Mouse (Mus musculus) intestine, embryonic 16.5 days (tissue): ENCODE data around the gene Znhit1. TPM values are rescaled to one million over a fixed set of nuclear protein-coding genes. Genes with fewer than 3 reads are reported as not detected.

Experiments
- ATAC-seq: fragments of 200-750 bp; cut with Nextera tagmentation; 2 replicates; pipeline ENCODE4 v1.8.0; 2017; ENCODE audit warnings: moderate TSS enrichment, moderate library complexity
- H3K27ac ChIP-seq: fragments of 300-500 bp; sonication (generic); 2 replicates; pipeline ENCODE4 v1.5.1; 2014; ENCODE audit warnings: mild to moderate bottlenecking, low read length
- H3K27me3 ChIP-seq: fragments of 300-500 bp; sonication (generic); replicated peaks from 2 replicates; pipeline ENCODE4 v1.6.1; 2014; ENCODE audit warnings: low read length, control low read depth, mixed read lengths; ENCODE audit not compliant: control insufficient read depth, insufficient read depth
- H3K36me3 ChIP-seq: fragments of 300-500 bp; sonication (generic); 2 replicates; pipeline ENCODE4 v1.6.1; 2014; ENCODE audit warnings: low read length, control low read depth; ENCODE audit not compliant: control insufficient read depth, insufficient read depth
- H3K4me1 ChIP-seq: fragments of 300-500 bp; sonication (generic); 2 replicates; pipeline ENCODE4 v1.6.1; 2014; ENCODE audit warnings: low read length, control low read depth, mixed read lengths; ENCODE audit not compliant: control insufficient read depth, insufficient read depth
- H3K4me2 ChIP-seq: fragments of 300-500 bp; sonication (generic); 2 replicates; pipeline ENCODE4 v1.6.1; 2014; ENCODE audit warnings: low read depth, low read length, control low read depth
- H3K4me3 ChIP-seq: fragments of 300-500 bp; sonication (generic); 2 replicates; pipeline ENCODE4 v1.5.1; 2014; ENCODE audit warnings: mild to moderate bottlenecking, low read length
- H3K9ac ChIP-seq: fragments of 300-500 bp; sonication (generic); 2 replicates; pipeline ENCODE4 v1.6.1; 2014; ENCODE audit warnings: low read depth, low read length
- H3K9me3 ChIP-seq: fragments of 300-500 bp; sonication (generic); 2 replicates; pipeline ENCODE4 v1.6.1; 2016; ENCODE audit warnings: low read length, control low read depth; ENCODE audit not compliant: control insufficient read depth
- WGBS: fragments of 180-500 bp; shearing (Covaris S2); extraction: QIAGEN DNeasy Blood & Tissue Kit; methylation state at CpG from one replicate; pipeline ENCODE4 v1.1.7; 2014; 5-methylcytosine and 5-hydroxymethylcytosine counted together
- polyA plus RNA-seq: library from polyadenylated mRNA; unstranded; fragments of >200 nt; fragmentation: Nextera tagmentation; extraction: Ambion mirVana; gene quantifications from 2 replicates; pipeline ENCODE4 v1.2.1, GENCODE M21; 2015

Znhit1 gene
- polyA plus RNA-seq, 1 experiment from 2014 or later: 114 TPM

- Histone ChIP-seq H3K27ac (no peak within 1 kb of the TSS), H3K9ac (no peak within 1 kb of the TSS), H3K27me3 (peaks cover 56% of the 10 kb centered on the region), H3K4me1 (peaks cover 15% of the 10 kb centered on the region), H3K4me3 (no peak within 1 kb of the TSS), H3K4me2 (no peak within 1 kb of the TSS), H3K9me3 (no peaks in the 10 kb centered on the region), H3K36me3 (no peaks in the 10 kb centered on the region)
- WGBS: 21% methylated on average over 4 of the region's 4 CpGs
- no peak for ATAC-seq
These were observed 38.3 kb upstream of the Znhit1 start, which contains the start of gene Vgf for GRCm38 (mm10) chr5:137026092-137026491. Vgf (plus strand) TSS chr5:137026392.

- Histone ChIP-seq H3K36me3 (no peaks in the 10 kb centered on the region), H3K4me2 (no peak overlapping the region), H3K9me3 (no peaks in the 10 kb centered on the region), H3K27ac (no peak overlapping the region), H3K9ac (no peak overlapping the region), H3K4me3 (no peak overlapping the region), H3K4me1 (peaks cover 8% of the 10 kb centered on the region), H3K27me3 (peaks cover 47% of the 10 kb centered on the region)
- ATAC-seq: no peak
- under 1% methylated on average over 23 of the region's 23 CpGs for WGBS
These were observed 37.3 kb upstream of the Znhit1 start for GRCm38 (mm10) chr5:137025132-137025531.

GRCm38 (mm10) chr5:137024318-137024717 is 36.5 kb upstream of the Znhit1 start:
- Histone ChIP-seq H3K4me2 (no peak overlapping the region), H3K9me3 (no peaks in the 10 kb centered on the region), H3K4me3 (no peak overlapping the region), H3K27ac (no peak overlapping the region), H3K27me3 (peaks cover 41% of the 10 kb centered on the region), H3K4me1 (peaks cover 3% of the 10 kb centered on the region), H3K9ac (no peak overlapping the region), H3K36me3 (no peaks in the 10 kb centered on the region)
- ATAC-seq: no peak
- 46% methylated on average over 3 of the region's 3 CpGs for WGBS

GRCm38 (mm10) chr5:137015913-137016312 is 28.1 kb upstream of the Znhit1 start:
- Histone ChIP-seq H3K36me3 (no peaks in the 10 kb centered on the region), H3K4me2 (no peak overlapping the region)

GRCm38 (mm10) chr5:137012401-137012950 is 24.7 kb upstream of the Znhit1 start:
- ATAC-seq: no peak
- no peak overlapping the region for H3K9ac ChIP-seq
- H3K4me2 ChIP-seq: no peak overlapping the region
- no peak overlapping the region for H3K4me3 ChIP-seq
- no peaks in the 10 kb centered on the region for H3K4me1 ChIP-seq
- H3K9me3 ChIP-seq: no peaks in the 10 kb centered on the region
- no peak overlapping the region for H3K27ac ChIP-seq
- H3K27me3 ChIP-seq: no peaks in the 10 kb centered on the region
- H3K36me3 ChIP-seq: no peaks in the 10 kb centered on the region
- WGBS: 70% methylated on average over 15 of the region's 15 CpGs

More at GRCm38 (mm10) chr5:137015913-137016312, 28.1 kb upstream of the Znhit1 start:
- Histone ChIP-seq H3K27ac (no peak overlapping the region), H3K27me3 (no peaks in the 10 kb centered on the region), H3K9me3 (no peaks in the 10 kb centered on the region), H3K4me1 (no peaks in the 10 kb centered on the region), H3K9ac (no peak overlapping the region), H3K4me3 (no peak overlapping the region)
- 88% methylated on average over 3 of the region's 3 CpGs for WGBS
- ATAC-seq: no peak

- no peak for ATAC-seq
- H3K36me3 ChIP-seq: no peaks in the 10 kb centered on the region
- 27% methylated on average over 3 of the region's 3 CpGs for WGBS
- no peaks in the 10 kb centered on the region for H3K9me3 ChIP-seq
- no peak overlapping the region for H3K4me2 ChIP-seq
- H3K4me1 ChIP-seq: 0 out of 2 replicates have a peak, but pooled peaks cover 3% of the 10 kb centered on the region
- H3K27me3 ChIP-seq: no peaks in the 10 kb centered on the region
- no peak overlapping the region for H3K4me3 ChIP-seq
- no peak overlapping the region for H3K9ac ChIP-seq
- H3K27ac ChIP-seq: no peak overlapping the region
These were observed 22.2 kb upstream of the Znhit1 start for GRCm38 (mm10) chr5:137009988-137010387.

GRCm38 (mm10) chr5:137007276-137007675 is 19.5 kb upstream of the Znhit1 start:
- 30% methylated on average over 8 of the region's 8 CpGs for WGBS
- Histone ChIP-seq H3K27me3 (no peaks in the 10 kb centered on the region), H3K9me3 (no peaks in the 10 kb centered on the region), H3K36me3 (no peaks in the 10 kb centered on the region), H3K9ac (no peak overlapping the region), H3K27ac (no peak overlapping the region), H3K4me1 (0 out of 2 replicates have a peak, but pooled peaks cover 3% of the 10 kb centered on the region), H3K4me2 (no peak overlapping the region), H3K4me3 (no peak overlapping the region)
- ATAC-seq: no peak

GRCm38 (mm10) chr5:137000612-137001011 is 12.8 kb upstream of the Znhit1 start:
- Histone ChIP-seq H3K4me2 (no peak overlapping the region), H3K9ac (no peak overlapping the region), H3K27me3 (no peaks in the 10 kb centered on the region), H3K36me3 (no peaks in the 10 kb centered on the region), H3K4me3 (no peak overlapping the region), H3K4me1 (no peaks in the 10 kb centered on the region), H3K27ac (no peak overlapping the region), H3K9me3 (no peaks in the 10 kb centered on the region)
- ATAC-seq: no peak
- 78% methylated on average over 2 of the region's 2 CpGs for WGBS

- no peak overlapping the region for H3K27ac ChIP-seq
- WGBS: 60% methylated on average over 4 of the region's 5 CpGs
- no peaks in the 10 kb centered on the region for H3K27me3 ChIP-seq
- no peak overlapping the region for H3K9ac ChIP-seq
- no peaks in the 10 kb centered on the region for H3K4me1 ChIP-seq
- H3K4me2 ChIP-seq: no peak overlapping the region
- H3K36me3 ChIP-seq: 0 out of 2 replicates have a peak, but pooled peaks cover 3% of the 10 kb centered on the region
- no peaks in the 10 kb centered on the region for H3K9me3 ChIP-seq
- no peak for ATAC-seq
- no peak overlapping the region for H3K4me3 ChIP-seq
These were observed 11.6 kb upstream of the Znhit1 start for GRCm38 (mm10) chr5:136999449-136999848.

GRCm38 (mm10) chr5:136989801-136990200 is 2.0 kb upstream of the Znhit1 start:
- H3K4me2 ChIP-seq: no peak overlapping the region
- H3K4me3 ChIP-seq: no peak overlapping the region
- H3K36me3 ChIP-seq: peaks cover 26% of the 10 kb centered on the region; the same call in 1 of the 2 replicates
- no peak for ATAC-seq
- no peak overlapping the region for H3K27ac ChIP-seq
- H3K27me3 ChIP-seq: no peaks in the 10 kb centered on the region
- H3K4me1 ChIP-seq: peaks cover 14% of the 10 kb centered on the region
- no peak overlapping the region for H3K9ac ChIP-seq
- 88% methylated on average over 6 of the region's 6 CpGs for WGBS
- H3K9me3 ChIP-seq: no peaks in the 10 kb centered on the region
